Mouse (Mus musculus) heart, postnatal 0 days (tissue): ENCODE measurements around the gene Arhgef17. TPM values are rescaled to one million over a fixed set of nuclear protein-coding genes. Genes with fewer than 3 reads are reported as not detected.

ENCODE experiments used
- ATAC-seq: fragments of 200-750 bp; cut with Nextera tagmentation; 2 replicates; pipeline ENCODE4 v1.8.0; 2017; ENCODE audit warnings: low read depth, moderate number of reproducible peaks, moderate library complexity; ENCODE audit not compliant: insufficient read depth
- DNase-seq: peaks from one replicate; pipeline ENCODE4 v3.0.0-alpha.2; 2016; ENCODE audit warnings: low spot score
- H3K27ac ChIP-seq: fragments of 300-500 bp; sonication (generic); 2 replicates; pipeline ENCODE4 v1.5.1; 2014; ENCODE audit warnings: low read depth, mild to moderate bottlenecking
- H3K27me3 ChIP-seq: fragments of 300-500 bp; sonication (generic); 2 replicates; pipeline ENCODE4 v1.6.1; 2014; ENCODE audit warnings: low read length, mixed read lengths; ENCODE audit not compliant: control insufficient read depth, insufficient read depth
- H3K36me3 ChIP-seq: fragments of 300-500 bp; sonication (generic); replicated peaks from 2 replicates; pipeline ENCODE4 v1.6.1; 2014; ENCODE audit warnings: low read length, mixed read lengths; ENCODE audit not compliant: control insufficient read depth, insufficient read depth
- H3K4me1 ChIP-seq: fragments of 300-500 bp; sonication (generic); 2 replicates; pipeline ENCODE4 v1.6.1; 2014; ENCODE audit warnings: antibody characterized with exemption; ENCODE audit not compliant: control insufficient read depth, insufficient read depth
- H3K4me2 ChIP-seq: fragments of 300-500 bp; sonication (generic); 2 replicates; pipeline ENCODE4 v1.6.1; 2014; ENCODE audit warnings: low read depth, mild to moderate bottlenecking, low read length, moderate library complexity
- H3K4me3 ChIP-seq: fragments of 300-500 bp; sonication (generic); 2 replicates; pipeline ENCODE4 v1.5.1; 2014; ENCODE audit warnings: low read depth, low read length
- H3K9ac ChIP-seq: fragments of 300-500 bp; sonication (generic); replicated peaks from 2 replicates; pipeline ENCODE4 v1.6.1; 2014; ENCODE audit warnings: low read depth, low read length, mixed read lengths
- H3K9me3 ChIP-seq: fragments of 300-500 bp; sonication (generic); replicated peaks from 2 replicates; pipeline ENCODE4 v1.6.1; 2016; ENCODE audit warnings: low read length; ENCODE audit not compliant: control insufficient read depth
- CTCF ChIP-seq: IDR thresholded peaks from 2 replicates; pipeline ENCODE4 v1.5.1; 2016; ENCODE audit warnings: antibody characterized with exemption, control low read depth, low read depth
- EP300 ChIP-seq: IDR thresholded peaks from 2 replicates; pipeline ENCODE4 v1.6.1; 2016; ENCODE audit warnings: antibody characterized with exemption, low read depth
- WGBS: fragments of 180-500 bp; shearing (Covaris S2); extraction: QIAGEN DNeasy Blood & Tissue Kit; methylation state at CpG from one replicate; pipeline ENCODE4 v1.1.7; 2014; 5-methylcytosine and 5-hydroxymethylcytosine counted together
- polyA plus RNA-seq: library from polyadenylated mRNA; unstranded; fragments of >200 nt; fragmentation: Nextera tagmentation; extraction: Ambion mirVana; gene quantifications from 2 replicates; pipeline ENCODE4 v1.2.1, GENCODE M21; 2015
- total RNA-seq: library from RNA; depleted of rRNA; stranded (reverse); fragments of >200 nt; gene quantifications from 2 replicates; pipeline ENCODE4 v1.2.3, GENCODE M21; 2014; ENCODE audit warnings: low replicate concordance

Arhgef17 gene
- total and polyA plus RNA-seq, 2 experiments from 2014 or later: 2.8 to 28.4 TPM

DNA sequence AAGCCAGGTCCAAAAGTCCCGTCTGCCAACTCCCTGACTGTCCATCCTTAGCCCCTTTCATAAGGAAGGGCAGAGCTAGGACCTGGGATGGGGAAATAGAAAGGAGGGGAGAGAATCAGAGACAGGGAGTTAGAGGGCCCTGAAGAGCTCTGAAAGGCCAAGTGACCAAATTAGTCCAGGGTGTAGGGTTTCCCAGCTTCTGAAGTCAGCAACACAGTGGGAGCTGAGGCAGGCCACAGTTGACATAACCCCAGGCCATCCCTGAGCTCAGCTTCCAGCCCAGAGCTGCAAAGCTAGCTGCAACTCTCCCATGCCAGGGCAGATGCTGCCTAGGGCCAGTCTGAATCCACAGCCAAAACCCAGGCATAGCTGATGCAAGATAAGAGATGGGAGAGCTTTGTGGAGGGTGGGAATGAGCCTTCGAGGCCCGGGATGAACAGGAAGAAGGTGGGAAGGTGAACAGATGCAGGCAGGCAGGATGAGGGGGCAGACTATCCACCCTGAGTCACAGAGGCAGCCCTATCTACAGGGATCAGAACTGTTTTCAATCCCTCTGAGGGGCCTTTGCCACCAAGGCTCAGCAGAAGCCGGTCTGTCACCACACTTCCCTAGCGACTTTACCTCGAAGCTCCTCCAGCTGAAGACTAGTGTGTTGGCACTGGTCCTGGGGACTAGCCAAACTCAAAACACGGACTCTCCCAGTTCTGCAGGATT, 4.5 kb downstream of the Arhgef17 start:
- Histone ChIP-seq H3K27me3 (no peaks in the 10 kb centered on the region), H3K27ac (peak overlapping the region; percentile 33; the same call in 1 of the 2 replicates), H3K4me2 (peak overlapping the region; percentile 69), H3K36me3 (no peaks in the 10 kb centered on the region), H3K9me3 (no peaks in the 10 kb centered on the region), H3K4me3 (peak overlapping the region; percentile 68), H3K9ac (peak overlapping the region; percentile 77; the same call in 1 of the 2 replicates), H3K4me1 (peaks cover 74% of the 10 kb centered on the region)
- ATAC-seq (no peak), DNase-seq (peak; percentile 7)
- 8% methylated on average over 7 of the region's 7 CpGs for WGBS
- TF ChIP-seq CTCF: no peak
- TF ChIP-seq EP300: no peak

DNA sequence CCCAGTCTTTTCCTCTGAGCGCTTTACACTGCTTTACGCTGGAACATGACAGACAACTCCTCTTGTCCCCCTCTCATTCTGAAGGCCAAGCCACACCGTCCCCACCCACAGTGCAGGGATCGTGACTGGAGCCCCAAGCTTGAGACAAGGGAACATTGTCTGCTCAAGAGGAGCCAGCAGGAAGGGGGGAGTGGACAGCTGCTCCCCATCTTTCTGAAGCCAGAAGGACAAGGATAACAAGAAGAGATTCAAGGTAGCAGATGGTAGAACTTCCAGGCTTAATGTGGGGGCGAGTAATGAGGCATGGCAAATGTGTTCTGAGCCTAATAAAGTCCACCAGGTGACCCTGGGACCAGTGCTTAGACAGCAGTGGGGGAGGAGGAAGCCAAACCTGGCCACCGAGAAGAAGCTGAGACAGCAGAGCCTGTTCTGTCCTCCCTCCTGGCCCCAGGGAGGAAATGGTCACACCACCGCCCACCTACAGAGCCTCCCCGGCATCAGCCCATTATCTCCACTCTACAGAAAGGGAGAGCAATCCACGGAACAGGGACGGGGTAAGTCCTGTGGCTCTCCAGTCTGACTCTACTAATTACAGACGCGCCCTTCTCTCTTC, 5.5 kb downstream of the Arhgef17 start:
- Histone ChIP-seq H3K4me1 (peaks cover 79% of the 10 kb centered on the region), H3K4me3 (peak overlapping the region; percentile 68), H3K27me3 (no peaks in the 10 kb centered on the region), H3K36me3 (peaks cover 6% of the 10 kb centered on the region; the same call in 1 of the 2 replicates), H3K4me2 (peak overlapping the region; percentile 69), H3K27ac (peak overlapping the region; percentile 59), H3K9ac (peak overlapping the region; percentile 43; the same call in 1 of the 2 replicates), H3K9me3 (no peaks in the 10 kb centered on the region)
- WGBS: 31% methylated on average over 12 of the region's 12 CpGs
- DNase-seq: peak; percentile 3
- no peak for TF ChIP-seq EP300
- no peak for TF ChIP-seq CTCF
- ATAC-seq: no peak

DNA sequence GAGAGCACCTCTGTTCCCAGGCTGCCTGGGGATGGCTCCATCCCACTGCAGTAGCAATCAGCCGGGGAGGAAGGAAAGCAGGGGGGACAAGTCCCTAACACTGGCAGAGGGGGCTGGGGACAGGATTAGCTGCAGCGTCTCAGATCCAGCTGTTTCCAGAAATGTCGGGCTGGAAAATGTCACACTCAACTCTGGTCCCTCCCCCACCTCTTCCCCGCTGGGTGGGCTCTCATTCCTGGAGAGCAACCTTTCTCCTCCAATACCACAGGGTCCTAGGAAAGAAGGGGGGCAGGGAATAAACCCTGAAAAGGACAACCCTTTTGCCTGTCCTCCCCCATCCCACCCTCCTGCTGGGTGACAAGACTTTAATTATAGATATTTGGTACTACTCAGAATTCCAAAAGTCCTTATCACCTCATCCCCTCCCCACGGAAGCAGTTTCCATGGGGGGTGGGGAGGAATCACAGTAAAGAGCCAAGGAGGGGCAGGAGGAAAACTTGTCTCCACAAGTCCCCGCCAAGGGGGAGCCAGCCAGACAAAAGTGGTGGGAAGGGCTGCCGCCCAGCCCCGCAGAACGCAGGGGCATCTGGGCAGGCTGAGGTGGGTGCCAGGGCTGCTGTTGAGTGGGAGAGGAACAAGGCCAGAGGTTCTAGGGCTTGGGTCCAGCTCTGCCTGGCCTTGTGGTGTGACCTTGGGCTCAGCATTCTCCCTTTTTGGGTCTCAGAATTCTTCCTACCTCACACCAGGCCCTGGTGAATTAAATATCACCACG, 7.0 kb downstream of the Arhgef17 start:
- H3K27ac ChIP-seq: peak overlapping the region; percentile 59
- no peaks in the 10 kb centered on the region for H3K9me3 ChIP-seq
- DNase-seq: no peak
- H3K27me3 ChIP-seq: no peaks in the 10 kb centered on the region
- peak overlapping the region; percentile 27; the same call in 1 of the 2 replicates for H3K9ac ChIP-seq
- TF ChIP-seq EP300 (no peak), CTCF (no peak)
- peaks cover 13% of the 10 kb centered on the region; the same call in 1 of the 2 replicates for H3K36me3 ChIP-seq
- H3K4me1 ChIP-seq: peaks cover 84% of the 10 kb centered on the region
- no peak for ATAC-seq
- peak overlapping the region; percentile 21 for H3K4me3 ChIP-seq
- peak overlapping the region; percentile 69 for H3K4me2 ChIP-seq
- WGBS: 26% methylated on average over 10 of the region's 10 CpGs

DNA sequence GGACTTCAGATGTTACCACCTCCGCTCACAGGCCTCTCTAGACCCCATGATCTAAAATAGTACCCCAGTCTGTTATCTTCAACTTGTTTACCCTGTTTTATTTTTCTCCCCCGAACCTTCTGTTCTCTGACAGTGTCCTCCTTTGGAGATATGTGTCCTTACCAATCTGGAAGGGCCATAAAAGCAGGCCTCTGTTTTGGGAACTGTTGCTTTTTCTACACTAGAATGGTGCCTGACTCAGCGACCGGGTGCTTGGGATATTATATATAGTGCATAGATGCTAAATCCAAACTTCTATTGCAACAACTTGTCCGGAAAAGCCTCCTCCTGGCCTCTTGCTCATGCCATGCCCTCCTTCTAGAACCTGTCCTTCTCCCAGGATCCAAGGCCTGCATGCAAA, 7.7 kb downstream of the Arhgef17 start:
- TF ChIP-seq EP300 (no peak), CTCF (no peak)
- WGBS: 64% methylated on average over 5 of the region's 5 CpGs
- Histone ChIP-seq H3K36me3 (peaks cover 13% of the 10 kb centered on the region; the same call in 1 of the 2 replicates), H3K27me3 (no peaks in the 10 kb centered on the region), H3K4me2 (peak overlapping the region; percentile 69), H3K9ac (no peak overlapping the region), H3K27ac (no peak overlapping the region), H3K4me1 (peaks cover 85% of the 10 kb centered on the region), H3K4me3 (no peak overlapping the region), H3K9me3 (no peaks in the 10 kb centered on the region)
- ATAC-seq: no peak
- no peak for DNase-seq

DNA sequence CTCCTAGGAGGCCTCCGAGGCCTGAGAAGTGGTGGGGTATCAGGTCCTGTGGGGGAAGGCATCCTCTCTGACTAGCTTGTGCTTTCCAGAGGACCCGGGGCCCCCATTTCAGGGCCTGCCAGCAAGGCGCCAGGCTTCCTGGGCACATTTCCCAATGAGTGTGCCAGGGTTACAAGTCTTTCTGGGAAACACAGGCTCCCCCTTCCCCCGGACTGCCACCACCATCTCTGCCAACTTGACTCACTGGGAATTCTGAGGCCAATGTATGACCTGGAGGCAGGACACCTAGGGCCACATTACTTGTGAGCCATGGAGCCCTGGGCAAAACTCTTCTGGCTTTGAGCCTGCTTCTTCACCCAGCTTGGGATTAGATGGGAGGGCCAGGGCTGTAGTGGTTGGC, 9.0 kb downstream of the Arhgef17 start:
- peaks cover 85% of the 10 kb centered on the region for H3K4me1 ChIP-seq
- peak overlapping the region; percentile 20; the same call in 1 of the 2 replicates for H3K9ac ChIP-seq
- H3K4me3 ChIP-seq: no peak overlapping the region
- peak overlapping the region; percentile 78 for H3K27ac ChIP-seq
- whole genome bisulfite sequencing: 46% methylated on average over 4 of the region's 4 CpGs
- H3K4me2 ChIP-seq: no peak overlapping the region
- H3K27me3 ChIP-seq: no peaks in the 10 kb centered on the region
- peaks cover 13% of the 10 kb centered on the region; the same call in 1 of the 2 replicates for H3K36me3 ChIP-seq
- ATAC-seq: no peak
- H3K9me3 ChIP-seq: no peaks in the 10 kb centered on the region
- no peak for TF ChIP-seq CTCF
- TF ChIP-seq EP300: no peak
- no peak for DNase-seq
